33 mouse cellular contexts compared by ENCODE assay signal in the genomic region with DNA sequence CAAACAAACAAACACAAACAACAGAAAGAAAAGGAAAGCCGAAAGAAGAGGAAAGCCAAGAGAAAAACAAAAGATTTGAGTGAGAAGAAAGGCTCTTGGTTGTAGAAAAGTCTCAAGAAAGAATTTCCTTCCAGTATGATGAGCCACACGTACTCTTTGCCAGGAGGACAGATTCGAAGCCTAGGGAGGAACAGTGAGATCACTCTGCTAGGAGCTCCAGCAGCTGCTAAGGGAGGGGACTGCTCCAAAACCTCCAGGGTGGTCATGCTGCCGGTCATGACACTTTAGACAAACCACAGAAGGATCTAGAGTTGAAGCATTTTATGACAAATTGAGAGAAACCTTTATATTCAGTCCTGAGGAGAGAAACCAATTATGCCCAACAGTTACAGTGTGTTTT. TPM values are rescaled to one million over a fixed set of nuclear protein-coding genes. Genes with fewer than 3 reads are reported as not detected.
DNase-seq lines count a peak whose midpoint lies in the region; ATAC-seq lines count a peak whose summit lies in the region.
"Had no signal": no experiment of that assay in that cellular context is flagged by ENCODE, and none has a peak within 500 bp of the region (broad histone marks: within the 10 kb centered on the region; RNA-seq: fewer than 3 reads in every experiment).

No protein-coding gene starts in this region.

- no peak overlapping the region for H3K9ac ChIP-seq in heart, embryonic 12.5 days
- H3K9ac ChIP-seq: embryonic facial prominence, embryonic 12.5 days; hindbrain, embryonic 15.5 days; limb, embryonic 12.5 days; liver, embryonic 15.5 days; lung, embryonic 14.5 days; neural tube, embryonic 15.5 days had no signal

- no peaks in the 10 kb centered on the region for H3K9me3 ChIP-seq in heart, embryonic 12.5 days (replicated peaks)
- H3K9me3 ChIP-seq: embryonic facial prominence, embryonic 12.5 days; hindbrain, embryonic 15.5 days; limb, embryonic 12.5 days; liver, embryonic 15.5 days; neural tube, embryonic 15.5 days had no signal

- DNase-seq in heart, adult 18-20 months, result peak; percentile 41 to 58
- DNase-seq in gastrocnemius, postnatal 14 days, result peak; percentile 36
- DNase-seq in heart, postnatal 10 days, result peak; percentile 42 to 48
- DNase-seq in skeletal muscle tissue, adult 2 months (ENCODE audit: low read depth, low spot score), result peak; percentile 65
- no peak for DNase-seq in cerebellum, adult 9-11 months
- no peak for DNase-seq in MN1 (ENCODE audit: low spot score)
- DNase-seq: adrenal gland, adult 2 months; adrenal gland, postnatal 36 days; cerebellum, adult 8-10 months; embryo, embryonic 11 days; kidney, adult 11 months; kidney, postnatal 36 days; lung, embryonic 14.5 days; lung, postnatal 14 days; midbrain, embryonic 14.5 days; retina, postnatal 1 day; right cerebral cortex, postnatal 25 days; spleen, adult 18-20 months; thymus, adult 2 months; thymus, postnatal 4 days had no signal

- ATAC-seq in heart, embryonic 12.5 days (ENCODE audit: insufficient number of reproducible peaks, low FRiP score), result no peak
- ATAC-seq: CD4-positive, CD25-positive, alpha-beta regulatory T cell, adult 4 months; forebrain, embryonic 14.5 days; inflammation-experienced regulatory T-cells, adult 6 months had no signal

- no peak overlapping the region for H3K4me3 ChIP-seq in heart, embryonic 12.5 days
- H3K4me3 ChIP-seq: embryonic facial prominence, embryonic 12.5 days; hindbrain, embryonic 15.5 days; layer of hippocampus, adult 2 months; left cerebral cortex, adult 2 months; limb, embryonic 12.5 days; liver, embryonic 15.5 days; neural tube, embryonic 15.5 days had no signal

- H3K36me3 ChIP-seq in heart, embryonic 12.5 days, result no peaks in the 10 kb centered on the region
- H3K36me3 ChIP-seq: embryonic facial prominence, embryonic 12.5 days; hindbrain, embryonic 15.5 days; limb, embryonic 12.5 days; liver, embryonic 15.5 days; neural tube, embryonic 15.5 days had no signal

- no peak overlapping the region for H3K4me2 ChIP-seq in heart, embryonic 12.5 days
- H3K4me2 ChIP-seq: embryonic facial prominence, embryonic 12.5 days; hindbrain, embryonic 15.5 days; limb, embryonic 12.5 days; liver, embryonic 15.5 days; lung, embryonic 14.5 days; neural tube, embryonic 15.5 days had no signal

- no peaks in the 10 kb centered on the region for H3K27me3 ChIP-seq in heart, embryonic 12.5 days (replicated peaks)
- H3K27me3 ChIP-seq: embryonic facial prominence, embryonic 12.5 days; hindbrain, embryonic 15.5 days; limb, embryonic 12.5 days; liver, embryonic 15.5 days; neural tube, embryonic 15.5 days had no signal

- H3K27ac ChIP-seq in heart, embryonic 12.5 days (ENCODE audit: poor library complexity, severe bottlenecking), result no peak overlapping the region
- H3K27ac ChIP-seq: embryonic facial prominence, embryonic 12.5 days; hindbrain, embryonic 15.5 days; layer of hippocampus, adult 2 months; left cerebral cortex, adult 2 months; limb, embryonic 12.5 days; liver, embryonic 15.5 days; neural tube, embryonic 15.5 days had no signal

- no peaks in the 10 kb centered on the region for H3K4me1 ChIP-seq in heart, embryonic 12.5 days (replicated peaks)
- H3K4me1 ChIP-seq: embryonic facial prominence, embryonic 12.5 days; hindbrain, embryonic 15.5 days; limb, embryonic 12.5 days; liver, embryonic 15.5 days; neural tube, embryonic 15.5 days had no signal

- WGBS in heart, embryonic 12.5 days, result 60% methylated on average over 4 of the region's 4 CpGs

- intact Hi-C loops in gastrocnemius, postnatal 14 days (cut with DNase I; ENCODE audit: low total_unique reads), result no loop called here
- intact Hi-C loops in heart, postnatal 10 days (cut with DNase I), result no loop called here

RNA-seq across cellular contexts. Expression of a gene that starts 32.9 kb away (rescaled TPM):
- total RNA-seq in heart, adult 18-20 months (2021), result 1 to 10 TPM; 4.9 to 8.3 TPM
- polyA plus RNA-seq in heart, embryonic 12.5 days (2016; fragmentation: Nextera tagmentation; extraction: Ambion mirVana), result 5.3 and 5.5 TPM in 2 replicates
- total RNA-seq in gastrocnemius, postnatal 14 days (2021), result 1 to 10 TPM; 5.1 to 6.9 TPM
- total RNA-seq in heart, postnatal 10 days (2021), result 1 to 10 TPM; 2.5 to 5.2 TPM
- total RNA-seq: hematopoietic stem cell, adult 5-6 weeks; monocyte, adult 5-6 weeks had no signal
- polyA plus RNA-seq: CD4-positive, CD25-positive, alpha-beta regulatory T cell, adult 4 months had no signal

Comparison
In these comparisons a context has a peak if more than half of its experiments do, and no peak if none do; other contexts are left out.
1. DNase-seq: peak in heart, adult 18-20 months (2 of 2), gastrocnemius, postnatal 14 days (single experiment), heart, postnatal 10 days (2 of 2) and skeletal muscle tissue, adult 2 months (single experiment); none in cerebellum, adult 9-11 months (single experiment) and MN1 (single experiment).